Mouse (Mus musculus): ENCODE measurements at regions not wholly inside any gene's neighbourhood (a gene's known extent, or its start where the extent isn't known, plus 50 kb on each side); places are given as distances from the start of the nearest gene placed in this dataset.
"Not testable (repeated sequence)": the region's sequence is repeated elsewhere in the genome, so short reads cannot be mapped to it uniquely, and the experiment has no call there.

DNA sequence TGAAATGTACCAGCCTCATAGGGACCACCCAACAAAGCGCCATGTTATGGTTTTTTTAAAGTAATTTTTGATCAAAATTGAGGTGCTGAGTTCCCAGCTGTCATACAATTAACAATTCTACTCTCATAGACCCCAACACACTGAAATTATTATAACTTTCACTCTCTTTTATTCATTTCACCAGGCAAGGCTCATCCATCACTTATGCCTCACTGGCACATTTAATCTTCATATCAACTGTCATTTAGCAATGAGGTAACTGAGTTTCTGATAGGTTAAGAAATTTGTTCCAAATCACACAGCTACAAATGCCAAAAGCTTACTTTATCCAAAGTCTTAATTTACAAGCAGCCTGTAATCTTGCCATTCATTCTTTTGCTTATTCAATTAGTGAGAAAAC is 276.1 kb upstream of the Snx7 start:
- TF ChIP-seq POLR2AphosphoS2 (IDR thresholded peaks at IDR 0.05; ENCODE audit: insufficient read length, low read depth) (no peak), POLR2A (IDR thresholded peaks at IDR 0.05; ENCODE audit: insufficient read length, low read depth) (no peak), TCF3 (IDR thresholded peaks at IDR 0.05; ENCODE audit: insufficient read length, low read depth) (no peak), E2F4 (IDR thresholded peaks at IDR 0.05; ENCODE audit: insufficient read depth) (no peak), REST (IDR thresholded peaks at IDR 0.05; ENCODE audit: insufficient read depth, insufficient read length) (no peak), MYOD1 (IDR thresholded peaks at IDR 0.05; ENCODE audit: control insufficient read depth in 1 of 3, insufficient read length in 2 of 3, low read depth in 2 of 3) (no peak), CEBPB (IDR thresholded peaks at IDR 0.05; ENCODE audit: insufficient read depth, poor library complexity, severe bottlenecking) (no peak), USF1 (IDR thresholded peaks at IDR 0.05; ENCODE audit: low read depth) (no peak)
- no peaks in the 10 kb centered on the region for H3K27me3 ChIP-seq (ENCODE audit: control insufficient read depth, insufficient read depth, insufficient read length)
- no peak overlapping the region for H3ac ChIP-seq (ENCODE audit: control insufficient read depth, insufficient read length)
- no peaks in the 10 kb centered on the region for H3K79me2 ChIP-seq (ENCODE audit: control insufficient read depth, insufficient read depth)
- H3K4me3 ChIP-seq, result no peak overlapping the region
- H3K36me3 ChIP-seq (ENCODE audit: control insufficient read depth, insufficient read depth), result no peaks in the 10 kb centered on the region
- no peak overlapping the region for H3K4me2 ChIP-seq (ENCODE audit: low read depth)

- no peak overlapping the region for H3K4me2 ChIP-seq (ENCODE audit: low read depth)
- H3K4me3 ChIP-seq, result no peak overlapping the region
These were observed 273.0 kb upstream of the Snx7 start for GRCm38 (mm10) chr3:118141731-118142130.

GRCm38 (mm10) chr3:118140108-118140507 is 271.4 kb upstream of the Snx7 start:
- H3K4me2 ChIP-seq (ENCODE audit: low read depth), result no peak overlapping the region

More at GRCm38 (mm10) chr3:118141731-118142130, 273.0 kb upstream of the Snx7 start:
- Histone ChIP-seq H3K36me3 (ENCODE audit: control insufficient read depth, insufficient read depth) (no peaks in the 10 kb centered on the region), H3K27me3 (ENCODE audit: control insufficient read depth, insufficient read depth, insufficient read length) (no peaks in the 10 kb centered on the region), H3K79me2 (ENCODE audit: control insufficient read depth, insufficient read depth) (no peaks in the 10 kb centered on the region), H3ac (ENCODE audit: control insufficient read depth, insufficient read length) (no peak overlapping the region)
- TF ChIP-seq MYOG (IDR thresholded peaks at IDR 0.05; ENCODE audit: control insufficient read depth in 1 of 3, insufficient read depth in 1 of 3, insufficient read length in 2 of 3, low read depth in 2 of 3) (no peak), MYOD1 (IDR thresholded peaks at IDR 0.05; ENCODE audit: control insufficient read depth in 1 of 3, insufficient read length in 2 of 3, low read depth in 2 of 3) (no peak), REST (IDR thresholded peaks at IDR 0.05; ENCODE audit: insufficient read depth, insufficient read length) (no peak), CEBPB (IDR thresholded peaks at IDR 0.05; ENCODE audit: insufficient read depth, poor library complexity, severe bottlenecking) (no peak), POLR2A (IDR thresholded peaks at IDR 0.05; ENCODE audit: insufficient read length, low read depth) (no peak), TCF12 (IDR thresholded peaks at IDR 0.05; ENCODE audit: insufficient read depth, poor library complexity, severe bottlenecking) (no peak), MAX (IDR thresholded peaks at IDR 0.05; ENCODE audit: low read depth) (no peak)

GRCm38 (mm10) chr3:118128349-118128748 is 259.6 kb upstream of the Snx7 start:
- H3K36me3 ChIP-seq (ENCODE audit: control insufficient read depth, insufficient read depth); H3K4me2 ChIP-seq (ENCODE audit: low read depth); H3K79me2 ChIP-seq (ENCODE audit: control insufficient read depth, insufficient read depth); H3K27me3 ChIP-seq (ENCODE audit: control insufficient read depth, insufficient read depth, insufficient read length); H3K4me3 ChIP-seq; H3ac ChIP-seq (ENCODE audit: control insufficient read depth, insufficient read length): not testable (repeated sequence)

More at GRCm38 (mm10) chr3:118140108-118140507, 271.4 kb upstream of the Snx7 start:
- TF ChIP-seq REST (IDR thresholded peaks at IDR 0.05; ENCODE audit: insufficient read depth, insufficient read length), result no peak
- no peak for TF ChIP-seq TCF3 (IDR thresholded peaks at IDR 0.05; ENCODE audit: insufficient read length, low read depth)
- TF ChIP-seq MYOG (IDR thresholded peaks at IDR 0.05; ENCODE audit: control insufficient read depth in 1 of 3, insufficient read depth in 1 of 3, insufficient read length in 2 of 3, low read depth in 2 of 3), result no peak
- TF ChIP-seq MAX (IDR thresholded peaks at IDR 0.05; ENCODE audit: low read depth), result no peak
- no peak for TF ChIP-seq CEBPB (IDR thresholded peaks at IDR 0.05; ENCODE audit: insufficient read depth, poor library complexity, severe bottlenecking)
- no peak for TF ChIP-seq TCF12 (IDR thresholded peaks at IDR 0.05; ENCODE audit: insufficient read depth, poor library complexity, severe bottlenecking)
- no peak for TF ChIP-seq POLR2A (IDR thresholded peaks at IDR 0.05; ENCODE audit: insufficient read length, low read depth)
- no peak for TF ChIP-seq MYOD1 (IDR thresholded peaks at IDR 0.05; ENCODE audit: control insufficient read depth in 1 of 3, insufficient read length in 2 of 3, low read depth in 2 of 3)
- TF ChIP-seq POLR2AphosphoS2 (IDR thresholded peaks at IDR 0.05; ENCODE audit: insufficient read length, low read depth), result no peak
- TF ChIP-seq SRF (IDR thresholded peaks at IDR 0.05; ENCODE audit: control insufficient read depth, insufficient read length, low read depth), result no peak
- TF ChIP-seq USF1 (IDR thresholded peaks at IDR 0.05; ENCODE audit: low read depth), result no peak
- TF ChIP-seq E2F4 (IDR thresholded peaks at IDR 0.05; ENCODE audit: insufficient read depth), result no peak
- H3K4me3 ChIP-seq, result no peak overlapping the region
- H3K36me3 ChIP-seq (ENCODE audit: control insufficient read depth, insufficient read depth), result no peaks in the 10 kb centered on the region
- no peak overlapping the region for H3ac ChIP-seq (ENCODE audit: control insufficient read depth, insufficient read length)
- no peaks in the 10 kb centered on the region for H3K27me3 ChIP-seq (ENCODE audit: control insufficient read depth, insufficient read depth, insufficient read length)
- no peaks in the 10 kb centered on the region for H3K79me2 ChIP-seq (ENCODE audit: control insufficient read depth, insufficient read depth)

GRCm38 (mm10) chr3:118102635-118103034 is 233.9 kb upstream of the Snx7 start:
- no peak overlapping the region for H3ac ChIP-seq (ENCODE audit: control insufficient read depth, insufficient read length)
- no peak overlapping the region for H3K4me3 ChIP-seq
- no peaks in the 10 kb centered on the region for H3K27me3 ChIP-seq (ENCODE audit: control insufficient read depth, insufficient read depth, insufficient read length)
- no peaks in the 10 kb centered on the region for H3K36me3 ChIP-seq (ENCODE audit: control insufficient read depth, insufficient read depth)
- no peaks in the 10 kb centered on the region for H3K79me2 ChIP-seq (ENCODE audit: control insufficient read depth, insufficient read depth)
- H3K4me2 ChIP-seq (ENCODE audit: low read depth), result no peak overlapping the region
- TF ChIP-seq TCF3 (IDR thresholded peaks at IDR 0.05; ENCODE audit: insufficient read length, low read depth) (no peak), REST (IDR thresholded peaks at IDR 0.05; ENCODE audit: insufficient read depth, insufficient read length) (no peak), TCF12 (IDR thresholded peaks at IDR 0.05; ENCODE audit: insufficient read depth, poor library complexity, severe bottlenecking) (no peak), CEBPB (IDR thresholded peaks at IDR 0.05; ENCODE audit: insufficient read depth, poor library complexity, severe bottlenecking) (no peak)

Data from myocyte (in vitro differentiated cells).